Mouse (Mus musculus): ENCODE measurements around the gene F2rl3.

F2rl3 gene

DNA sequence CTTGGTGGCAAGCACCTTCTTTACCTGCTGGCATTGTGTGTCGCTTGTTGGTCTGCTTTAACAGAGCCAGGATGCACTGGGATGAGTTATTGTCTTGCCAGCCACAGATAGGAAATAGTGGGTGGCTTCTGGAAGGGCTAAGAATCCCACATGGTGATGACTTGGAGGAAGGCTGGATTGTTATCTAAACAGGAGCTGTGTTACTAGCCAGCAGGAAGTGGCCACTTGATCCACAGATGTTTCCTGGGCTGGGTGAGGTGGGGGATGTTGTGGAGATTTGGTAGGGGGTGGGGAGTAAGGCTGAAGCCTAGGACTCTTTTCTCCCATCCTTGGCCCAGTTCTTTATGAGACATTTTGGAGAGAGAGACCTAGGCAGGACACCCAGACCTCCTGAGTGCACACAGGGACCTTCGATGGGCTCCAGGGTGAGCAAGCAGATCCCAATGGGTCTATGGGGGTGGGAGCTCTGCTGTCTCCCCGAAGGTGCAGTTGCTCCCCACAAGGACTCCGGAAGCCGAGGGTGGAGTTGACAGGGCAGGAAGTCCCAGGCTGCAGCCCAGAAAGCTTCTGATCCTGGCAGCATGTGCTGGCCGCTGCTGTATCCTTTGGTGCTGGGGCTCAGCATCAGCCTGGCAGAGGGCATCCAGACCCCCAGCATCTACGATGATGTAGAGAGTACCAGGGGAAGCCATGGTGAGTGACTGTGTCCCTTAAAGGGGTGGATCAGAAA is at the start of gene F2rl3:
Gene F2rl3, plus strand, starts transcription at position 559 of the 730 bp plus-strand sequence.
- no peak for DNase-seq

DNA sequence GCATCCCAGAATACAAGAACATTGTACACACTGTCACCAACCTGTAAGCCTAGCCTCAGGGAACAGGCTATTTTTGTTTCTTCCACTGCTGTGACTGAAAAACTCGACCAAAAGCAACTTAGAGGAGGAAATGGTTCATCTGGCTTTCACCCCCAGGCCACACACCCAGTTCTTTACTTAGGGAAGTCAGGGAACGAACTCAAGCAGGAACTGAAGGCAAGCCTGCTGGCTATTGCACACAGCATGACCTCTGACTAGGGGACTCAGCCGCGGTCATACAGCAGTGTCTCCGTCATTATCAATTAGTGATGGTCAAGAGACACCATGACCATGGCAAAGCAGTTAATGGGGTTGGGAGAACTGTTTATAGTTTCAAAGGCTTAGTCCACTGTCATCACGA is 49.1 kb upstream of the F2rl3 start:
- no peak for DNase-seq

DNA sequence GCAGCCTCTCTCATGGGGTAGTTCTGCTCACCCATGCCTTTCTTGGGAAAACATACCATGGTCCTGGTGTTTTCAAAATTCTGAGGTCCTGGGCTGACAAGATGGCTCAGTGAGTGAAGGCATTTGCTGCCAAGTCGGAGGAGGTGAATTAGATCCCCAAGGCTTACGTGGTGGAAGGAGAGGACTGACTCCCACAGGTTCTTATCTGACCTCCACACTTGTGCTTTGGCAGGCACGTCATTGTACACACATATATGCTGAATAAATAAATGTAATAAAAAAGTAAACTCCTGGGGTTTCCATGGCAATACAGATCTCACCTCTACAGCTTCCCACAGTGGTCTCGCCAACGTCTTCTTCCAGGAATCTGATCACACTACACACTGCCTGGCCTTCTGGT is 45.1 kb upstream of the F2rl3 start:
- no peak for DNase-seq

DNA sequence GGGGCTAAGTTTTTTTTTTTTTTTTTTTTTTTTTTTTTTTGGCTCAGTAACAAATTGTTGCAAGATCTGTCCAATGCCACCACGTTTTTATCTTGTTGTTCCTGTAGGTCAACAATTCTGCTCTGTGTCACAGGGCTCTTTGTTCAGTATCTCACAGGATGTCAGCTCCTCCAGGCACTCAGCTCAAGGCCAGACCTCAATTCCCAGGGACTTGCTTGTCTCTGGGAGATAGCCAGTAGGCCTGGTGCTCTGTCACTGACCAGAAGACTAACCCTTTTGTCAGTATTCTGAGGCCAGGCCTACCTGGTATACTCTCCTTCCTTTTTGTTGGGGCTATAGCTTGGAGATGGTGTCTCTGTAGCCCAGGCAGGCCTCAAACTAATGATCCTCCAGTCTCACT is 41.1 kb upstream of the F2rl3 start:
- DNase-seq = no peak

DNA sequence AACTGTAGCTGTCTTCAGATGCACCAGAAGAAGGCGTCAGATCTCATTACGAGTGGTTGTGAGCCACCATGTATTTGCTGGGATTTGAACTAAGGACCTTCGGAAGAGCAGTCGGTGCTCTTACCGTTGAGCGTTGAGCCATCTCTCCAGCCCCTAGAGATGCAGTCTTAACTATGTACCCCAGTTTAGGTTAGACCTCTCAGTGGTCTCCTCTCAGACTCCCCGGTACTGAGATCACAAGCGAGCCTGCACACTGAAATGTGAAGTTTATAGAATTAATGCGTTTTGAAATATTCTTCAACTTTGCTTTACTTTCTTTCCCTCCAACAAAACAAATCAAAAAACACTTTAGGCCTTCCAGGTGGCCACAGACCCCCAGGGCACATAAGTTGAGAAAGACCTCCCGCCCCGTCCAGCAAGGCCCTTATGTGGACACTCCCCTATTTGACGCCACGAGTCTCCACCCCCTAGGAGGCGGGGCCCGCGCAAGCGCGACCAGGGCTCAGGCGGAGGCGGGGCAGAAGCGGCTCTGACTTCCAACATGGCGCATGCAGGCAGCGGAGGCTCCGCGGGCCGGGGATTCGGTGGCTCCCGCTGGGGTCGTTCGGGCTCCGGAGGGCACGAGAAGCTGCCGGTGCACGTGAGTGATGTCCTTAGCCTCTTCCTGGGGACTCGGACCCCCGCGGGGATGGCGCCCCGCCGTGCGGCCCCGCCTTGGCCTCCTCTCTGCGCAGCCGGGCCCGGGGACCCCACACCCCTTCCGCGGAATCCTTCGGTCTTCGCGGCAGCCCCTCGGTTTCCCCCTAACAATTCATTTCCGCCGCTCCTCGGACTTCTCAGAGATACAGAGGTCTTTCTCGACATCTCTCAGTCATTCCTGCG is 38.7 kb upstream of the F2rl3 start, which contains the start of gene Sin3b:
Gene Sin3b, plus strand, starts transcription at position 517 of the 882 bp plus-strand sequence.
- peak; percentile 97 for DNase-seq

DNA sequence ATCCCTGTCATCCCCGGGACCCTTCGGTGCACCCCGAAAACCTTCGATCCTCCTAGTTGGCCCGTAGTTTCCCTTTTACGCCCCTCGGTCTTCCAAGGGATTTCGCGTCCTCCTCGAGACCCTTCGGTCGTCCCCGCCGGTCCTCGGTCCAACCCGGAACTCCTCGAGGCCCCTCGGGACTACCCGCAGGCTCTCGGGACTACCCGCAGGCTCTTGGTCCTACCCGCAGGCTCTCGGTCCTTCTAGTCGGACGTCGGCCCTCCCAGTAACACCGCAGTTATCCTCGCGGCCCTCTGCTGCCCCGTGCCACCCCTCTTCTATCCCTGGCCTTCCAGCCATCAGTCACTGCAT is 38.1 kb upstream of the F2rl3 start:
- peak; percentile 46 to 49 for DNase-seq

DNA sequence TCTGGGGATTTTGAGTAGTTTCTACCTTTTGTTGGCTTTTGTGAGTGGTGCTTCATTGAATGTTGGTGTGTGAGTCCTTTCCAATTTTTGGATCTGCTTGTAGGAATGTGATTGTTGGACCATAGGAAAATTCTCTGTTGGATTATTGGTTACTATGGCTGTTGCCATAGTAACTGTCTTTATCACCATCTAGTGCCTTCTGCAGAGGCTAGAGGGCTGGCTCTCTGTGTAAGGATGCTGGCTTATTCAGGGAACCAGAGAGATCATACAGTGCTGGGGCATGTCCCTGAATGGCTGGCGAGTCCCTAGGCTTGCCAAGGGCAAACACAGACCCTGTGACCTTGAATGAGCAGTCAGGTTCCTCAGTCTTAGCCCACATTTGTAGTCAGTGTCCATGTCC is 33.0 kb upstream of the F2rl3 start:
- DNase-seq = no peak

DNA sequence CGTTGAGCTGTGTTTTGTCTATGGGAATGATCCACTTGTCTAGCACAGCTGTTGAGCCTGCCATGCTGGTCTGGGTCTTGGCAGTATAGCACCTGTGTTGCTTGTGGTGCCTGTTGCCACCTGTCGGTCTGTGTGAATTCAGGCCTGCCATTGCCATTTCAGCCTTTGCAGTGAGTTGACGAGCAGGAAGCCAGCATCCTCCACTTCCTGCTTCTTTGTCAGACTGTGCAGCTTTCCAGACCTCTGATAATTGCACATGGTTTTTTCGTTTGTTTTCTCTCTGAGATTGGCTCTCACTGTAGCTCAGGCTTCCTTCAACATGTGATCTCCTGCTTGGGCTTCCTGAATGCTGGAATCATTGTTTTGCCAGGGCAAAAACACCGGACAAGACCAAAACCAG is 26.7 kb upstream of the F2rl3 start:
- DNase-seq = no peak

DNA sequence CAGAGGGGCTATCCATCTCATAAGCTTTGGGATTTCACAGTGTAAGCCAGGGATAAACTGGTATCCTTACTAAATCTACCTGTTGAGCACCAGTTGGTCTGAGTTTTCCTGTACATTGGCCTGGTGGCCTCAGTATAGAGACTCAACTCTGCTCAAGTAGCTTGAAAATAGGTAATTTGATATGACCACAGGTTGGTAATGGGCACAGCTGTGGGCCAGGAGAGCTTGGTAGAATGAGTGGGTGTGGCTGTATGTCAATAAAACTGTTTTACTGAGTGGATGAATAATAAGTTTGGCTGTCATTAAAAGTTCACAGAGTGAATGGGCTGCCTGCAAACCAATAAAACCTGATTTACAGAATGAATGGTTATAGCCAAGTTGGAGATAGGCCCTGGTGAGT is 24.8 kb upstream of the F2rl3 start:
- DNase-seq = no peak

DNA sequence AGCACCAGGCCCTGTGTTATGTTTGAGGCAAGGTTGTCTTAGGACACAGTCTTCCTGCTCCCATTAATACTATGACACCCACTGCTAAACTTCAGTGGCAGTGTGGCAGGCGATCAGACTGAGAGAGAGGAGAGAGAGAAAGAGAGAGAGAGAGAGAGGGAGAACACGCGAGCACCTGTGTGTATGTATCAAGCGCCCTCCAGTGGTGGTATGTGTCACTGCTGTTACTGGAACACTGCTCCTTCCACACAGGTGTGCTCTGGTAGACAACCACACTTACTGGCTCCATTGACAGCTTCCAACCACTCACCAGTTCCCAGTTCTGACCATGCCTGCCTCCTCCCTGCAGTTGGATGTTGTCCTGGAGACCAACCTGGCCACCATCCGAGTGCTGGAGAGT is 15.6 kb upstream of the F2rl3 start:
- peak; percentile 58 to 72 for DNase-seq

DNA sequence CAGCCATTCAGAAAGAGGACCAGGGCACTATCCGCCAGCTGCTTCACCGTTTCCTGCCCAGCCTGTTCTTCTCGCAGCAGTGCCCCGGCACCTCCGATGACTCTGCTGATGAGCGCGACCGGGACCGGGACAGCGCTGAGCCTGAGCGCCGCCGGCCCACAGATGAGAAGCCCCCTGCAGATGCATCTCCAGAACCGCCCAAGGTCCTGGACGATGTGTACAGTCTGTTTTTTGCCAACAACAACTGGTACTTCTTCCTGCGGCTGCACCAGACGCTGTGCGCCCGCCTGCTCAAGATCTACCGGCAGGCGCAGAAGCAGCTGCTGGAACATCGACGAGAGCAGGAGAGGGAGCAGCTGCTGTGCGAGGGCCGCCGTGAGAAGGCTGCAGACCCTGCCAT is 11.8 kb upstream of the F2rl3 start:
- DNase-seq = no peak

DNA sequence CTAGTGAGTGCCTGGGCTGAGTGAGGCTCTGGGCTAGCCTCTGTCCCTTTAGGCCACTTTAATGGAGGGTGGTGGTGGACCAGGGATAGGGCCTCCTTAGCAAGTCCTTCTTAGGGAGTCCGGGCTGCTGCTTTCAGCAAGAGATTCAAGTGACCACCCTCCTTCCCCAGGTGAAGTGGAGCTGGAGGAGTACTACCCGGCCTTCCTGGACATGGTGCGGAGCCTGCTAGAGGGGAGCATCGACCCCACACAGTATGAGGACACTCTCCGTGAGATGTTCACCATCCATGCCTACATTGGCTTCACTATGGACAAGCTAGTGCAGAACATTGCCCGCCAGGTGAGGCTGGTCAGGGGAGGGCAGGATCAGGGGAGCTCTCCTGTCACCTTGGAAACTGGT is 11.4 kb upstream of the F2rl3 start:
- DNase-seq = no peak

DNA sequence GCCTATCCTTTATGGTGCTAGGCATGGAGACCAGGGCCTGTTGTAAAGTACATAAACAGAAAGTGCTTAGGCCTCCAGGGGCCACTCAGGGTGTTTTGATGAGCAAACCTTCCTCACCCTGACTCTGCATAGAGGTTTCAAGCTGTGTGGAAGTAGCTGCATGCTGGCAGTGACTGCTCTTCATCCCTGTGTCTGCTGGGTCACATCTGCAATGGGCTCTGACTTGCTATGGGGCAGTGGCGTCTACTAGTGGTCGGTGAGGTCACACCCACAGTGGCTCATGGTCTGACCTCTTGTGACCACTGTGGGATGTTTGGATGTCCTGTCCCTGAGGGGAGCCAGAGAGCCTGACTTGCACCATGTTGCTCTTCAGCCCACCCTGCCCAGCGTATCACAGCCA is 10.6 kb upstream of the F2rl3 start:
- DNase-seq = peak in 1 of 2 experiments; percentile 1

DNA sequence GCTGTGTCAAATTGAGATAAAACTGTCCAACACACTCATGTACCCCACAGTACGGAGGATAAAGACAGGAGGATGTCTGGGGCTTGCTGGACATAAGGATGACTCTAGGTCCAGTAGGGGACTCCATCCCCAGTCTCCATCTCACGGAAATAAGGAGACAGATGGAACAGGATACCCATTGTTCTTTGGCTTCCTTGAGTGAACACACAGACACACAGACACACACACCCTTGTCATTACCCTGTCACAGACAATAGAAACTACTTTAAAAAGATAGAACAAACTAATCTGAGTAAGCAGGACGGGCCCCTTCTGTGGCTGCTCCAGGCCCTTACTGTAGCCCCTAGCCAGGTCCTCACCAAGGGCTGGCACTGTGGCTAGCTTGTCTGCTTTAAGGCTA is 9.4 kb upstream of the F2rl3 start:
- DNase-seq = no peak

DNA sequence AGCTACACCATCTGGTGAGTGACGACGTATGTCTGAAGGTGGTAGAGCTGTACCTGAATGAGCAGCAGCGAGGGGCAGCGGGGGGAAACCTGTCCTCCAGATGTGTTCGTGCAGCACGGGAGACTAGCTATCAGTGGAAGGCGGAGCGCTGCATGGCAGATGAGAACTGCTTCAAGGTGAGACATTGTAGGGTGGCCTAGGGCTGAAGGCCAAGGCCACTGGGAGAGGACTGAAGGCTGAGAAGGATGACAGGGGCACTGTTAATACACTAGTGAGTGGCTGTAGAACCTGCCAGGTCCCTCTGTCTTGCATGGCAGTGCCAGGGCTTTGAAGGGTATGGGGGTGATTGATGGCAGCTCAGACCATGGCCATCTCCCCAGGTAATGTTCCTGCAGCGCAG is 8.5 kb upstream of the F2rl3 start:
- DNase-seq = peak in 1 of 2 experiments; percentile 1

DNA sequence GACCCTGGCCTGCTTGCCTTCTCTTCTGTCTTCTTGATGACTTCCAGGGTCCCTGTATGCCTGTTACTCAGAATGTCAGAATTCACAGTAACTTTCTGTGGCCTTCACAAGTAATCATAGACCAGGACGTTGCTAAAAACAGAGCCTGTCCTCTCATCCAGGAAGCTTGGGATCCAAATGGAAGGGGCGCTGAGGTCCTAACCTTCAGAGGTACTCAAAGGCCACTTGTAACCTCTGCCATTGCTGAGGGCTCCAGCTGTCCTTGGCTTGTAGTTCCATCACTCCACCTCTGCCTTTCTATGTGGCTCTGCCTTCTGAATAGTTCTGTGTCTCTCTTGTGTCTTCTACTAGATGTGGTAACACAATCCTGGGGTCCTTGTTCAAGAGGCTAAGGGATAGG is 7.9 kb upstream of the F2rl3 start:
- DNase-seq = no peak

DNA sequence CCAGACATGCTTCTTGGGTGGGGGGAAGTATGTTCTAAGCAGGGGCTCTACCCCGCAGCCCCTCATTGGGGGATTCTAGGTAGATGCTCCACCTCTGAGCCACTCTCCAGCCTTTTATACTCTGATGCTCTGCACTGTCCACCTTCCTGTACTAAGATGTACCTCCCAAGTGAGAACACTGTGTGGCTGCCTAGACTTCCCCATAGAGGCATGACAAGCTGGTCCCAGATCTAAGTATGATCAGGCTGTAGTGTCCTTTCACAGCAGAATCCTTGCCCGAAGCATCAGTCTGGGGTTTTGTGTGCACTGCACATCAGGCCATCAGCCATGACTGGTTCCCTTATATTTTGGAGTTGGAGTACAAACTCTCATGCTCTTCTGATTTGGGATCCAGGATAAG is 5.6 kb upstream of the F2rl3 start:
- DNase-seq = no peak

DNA sequence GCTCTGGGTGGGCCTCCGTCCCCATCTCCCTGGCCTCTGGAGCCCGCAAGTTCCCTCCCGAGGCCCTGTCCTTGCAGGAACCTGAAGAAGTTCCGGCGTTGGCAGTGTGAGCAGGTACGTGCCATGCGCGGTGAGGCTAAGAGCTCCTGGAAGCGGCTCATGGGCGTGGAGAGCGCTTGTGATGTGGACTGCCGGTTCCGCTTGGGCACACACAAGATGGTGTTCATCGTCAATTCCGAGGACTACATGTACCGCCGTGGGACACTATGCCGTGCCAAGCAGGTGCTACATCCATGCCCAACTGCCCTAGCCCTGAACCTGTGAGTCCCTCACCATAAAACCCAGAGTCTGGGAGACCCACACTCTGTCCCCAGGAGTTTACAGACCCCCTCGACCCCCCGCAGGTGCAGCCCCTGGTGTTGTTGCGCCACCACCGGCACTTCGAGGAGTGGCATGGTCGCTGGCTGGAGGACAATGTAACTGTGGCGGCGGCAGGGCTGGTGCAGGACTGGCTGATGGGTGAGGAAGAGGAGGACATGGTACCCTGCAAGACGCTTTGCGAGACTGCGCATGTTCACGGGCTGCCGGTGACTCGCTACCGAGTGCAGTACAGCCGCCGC is 4.8 kb upstream of the F2rl3 start:
- no peak for DNase-seq

DNA sequence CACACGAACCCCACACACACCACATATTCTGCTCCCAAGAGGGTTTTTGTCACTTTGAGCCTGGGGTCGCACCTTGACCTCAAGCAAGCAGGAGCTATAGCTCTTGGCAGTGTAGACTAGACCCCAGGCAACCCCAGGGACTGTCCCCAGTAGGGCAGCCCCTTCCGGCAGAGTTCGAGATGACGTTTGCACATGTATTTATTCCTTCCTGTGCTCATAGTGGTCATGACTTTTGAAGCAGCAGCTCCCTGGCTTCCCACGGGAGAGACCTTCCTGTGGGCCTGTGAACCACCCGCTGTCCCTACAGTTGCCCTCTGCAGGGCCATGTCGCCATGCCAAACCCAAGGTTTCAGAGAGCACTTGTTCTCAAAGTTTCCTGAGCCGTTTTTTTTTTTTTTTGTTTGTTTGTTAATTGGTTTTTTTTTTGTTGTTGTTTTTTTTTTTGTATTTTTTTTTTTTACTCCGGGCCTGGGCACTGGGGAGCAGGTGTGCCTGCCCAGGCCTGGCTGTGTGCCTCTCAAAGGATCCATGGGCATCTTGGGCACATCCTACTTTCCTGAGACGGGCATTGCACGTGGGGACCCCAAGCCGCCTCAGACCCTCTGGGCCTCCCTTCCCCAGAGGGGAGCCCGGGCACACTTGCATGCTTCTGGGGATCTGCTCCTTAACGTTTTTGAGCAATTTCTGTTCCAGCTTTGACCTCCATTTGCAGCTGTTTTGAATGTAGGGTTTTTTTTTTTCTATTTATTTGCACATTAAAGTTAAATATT is 4.1 kb upstream of the F2rl3 start:
- no peak for DNase-seq

DNA sequence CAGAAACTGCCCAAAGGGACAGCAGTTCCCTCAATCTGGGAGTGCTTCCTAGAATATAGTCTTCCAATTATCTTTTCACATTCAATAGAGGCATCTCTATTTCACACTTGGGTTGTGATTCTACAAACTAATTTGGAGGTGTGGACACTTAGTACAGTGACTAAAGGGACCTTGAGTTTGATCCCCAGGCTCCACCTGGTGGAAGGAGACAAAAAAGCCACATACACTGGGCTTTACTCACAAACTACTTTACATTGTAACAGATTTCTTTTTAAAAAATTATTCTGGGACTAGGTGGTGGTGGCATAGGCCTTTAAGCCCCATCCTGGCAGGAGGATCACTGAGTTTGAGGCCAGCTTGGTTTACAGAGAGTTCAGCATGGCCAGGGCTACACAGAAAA is 3.4 kb upstream of the F2rl3 start:
- DNase-seq = no peak

DNA sequence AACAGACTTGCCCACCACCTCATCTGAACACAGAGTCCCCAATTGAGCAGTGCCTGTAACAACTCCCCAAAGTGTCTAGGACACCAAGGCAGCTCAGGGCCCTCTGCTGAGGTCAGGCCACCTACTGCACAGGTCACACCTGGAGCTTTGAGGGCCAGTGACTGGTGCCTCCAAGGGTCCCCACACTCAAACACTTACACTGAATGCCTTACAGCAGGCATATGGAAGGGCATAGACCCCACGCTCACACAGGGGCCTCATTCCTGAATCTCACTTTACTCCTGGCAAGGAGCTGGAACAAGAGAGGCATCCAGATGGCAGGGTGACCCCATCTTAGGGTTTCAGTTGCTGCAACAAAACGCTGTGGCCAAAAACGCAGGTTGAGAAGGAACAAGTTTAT is 1.5 kb upstream of the F2rl3 start:
- no peak for DNase-seq

DNA sequence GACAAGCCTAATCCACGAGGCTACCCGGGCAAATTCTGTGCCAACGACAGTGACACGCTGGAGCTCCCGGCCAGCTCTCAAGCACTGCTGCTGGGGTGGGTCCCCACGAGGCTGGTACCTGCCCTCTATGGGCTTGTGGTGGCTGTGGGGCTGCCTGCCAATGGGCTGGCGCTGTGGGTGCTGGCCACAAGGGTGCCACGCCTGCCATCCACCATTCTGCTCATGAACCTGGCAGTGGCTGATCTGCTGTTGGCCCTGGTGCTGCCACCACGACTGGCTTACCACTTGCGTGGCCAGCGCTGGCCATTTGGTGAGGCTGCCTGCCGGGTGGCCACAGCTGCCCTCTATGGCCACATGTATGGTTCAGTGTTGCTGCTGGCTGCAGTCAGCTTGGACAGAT is 626 bp downstream of the F2rl3 start:
- DNase-seq = no peak

DNA sequence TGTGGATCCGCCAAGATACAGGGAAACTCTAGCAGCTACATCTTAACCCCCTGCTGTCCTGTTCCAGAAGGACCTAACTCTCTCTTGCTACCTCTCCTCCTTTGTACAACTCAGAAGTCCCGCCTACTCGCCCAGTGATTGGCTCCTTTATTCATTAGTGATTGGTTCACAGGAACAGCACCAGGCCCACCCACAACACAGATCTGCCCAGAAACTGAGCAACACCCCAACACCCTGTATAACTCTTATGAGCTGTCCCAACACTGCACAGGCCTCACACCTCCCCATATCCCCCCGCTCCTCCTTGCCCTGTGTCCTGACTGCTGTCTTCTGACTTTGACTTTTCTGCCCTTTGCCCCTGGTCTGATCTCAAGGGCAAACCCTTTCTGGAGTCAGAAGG is 4.0 kb downstream of the F2rl3 start:
- no peak for DNase-seq

All from cerebellum, postnatal 14 days (tissue).